Mouse (Mus musculus) neural tube, postnatal 0 days (tissue): ENCODE data around the gene Hnrnpa1. TPM values are rescaled to one million over a fixed set of nuclear protein-coding genes. Genes with fewer than 3 reads are reported as not detected.
A peak's percentile ranks its signal among the peaks of the same experiment; 100 is the strongest.

Source experiments
- microRNA counts: library from miRNA; unstranded; fragments of <30 nt; microRNA quantifications from one replicate; lab custom pipeline; 2015
- microRNA-seq: library from miRNA; unstranded; fragments of <30 nt; microRNA quantifications from one replicate; pipeline ENCODE4, GENCODE M21; 2016
- polyA plus RNA-seq: library from polyadenylated mRNA; unstranded; fragments of >200 nt; fragmentation: Nextera tagmentation; extraction: Ambion mirVana; gene quantifications from 2 replicates; pipeline ENCODE4 v1.2.1, GENCODE M21; 2015

Hnrnpa1 gene
- polyA plus RNA-seq, result 397 and 427 TPM in 2 replicates

DNA sequence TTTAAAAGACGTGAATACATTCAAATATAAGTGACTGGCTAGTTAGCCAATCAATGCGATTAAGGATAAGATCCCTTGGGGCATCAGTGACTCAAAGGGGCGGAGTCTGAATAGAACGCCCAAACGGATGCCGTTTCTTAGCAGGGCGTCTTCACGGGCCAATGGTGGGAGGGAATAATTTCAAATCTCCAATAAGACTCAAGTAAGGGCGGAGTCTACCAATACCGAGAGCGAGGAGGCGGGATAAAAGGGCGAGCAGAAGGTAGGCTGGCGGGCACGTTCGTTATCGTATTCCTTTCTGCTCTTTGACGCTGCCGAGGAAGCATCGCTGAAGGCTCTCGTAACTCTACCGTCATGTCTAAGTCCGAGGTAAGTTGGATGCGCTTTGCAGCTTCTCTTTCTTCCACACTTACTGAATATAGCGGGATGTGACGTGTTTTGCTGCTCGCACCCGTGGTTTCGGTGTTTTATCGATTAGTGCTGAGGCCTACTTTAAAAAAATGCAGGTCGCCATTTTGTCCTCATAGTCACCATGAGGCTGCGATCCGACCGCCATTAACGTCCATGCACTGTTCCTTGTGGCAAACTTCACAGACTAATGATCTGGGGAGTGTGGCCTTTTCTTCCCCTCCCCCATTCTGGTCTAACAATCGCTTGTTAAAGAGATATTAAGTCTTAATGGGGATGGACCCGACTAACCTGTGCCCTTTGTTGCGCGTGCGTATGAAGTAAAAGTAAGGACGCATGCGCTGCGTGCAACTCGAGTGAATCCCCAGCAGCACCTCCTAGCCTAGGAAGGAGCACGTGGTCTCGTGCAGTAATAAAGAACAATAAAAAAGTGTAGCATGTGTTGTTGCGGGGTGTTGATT is at the start of gene Hnrnpa1:
TSS of gene Hnrnpa1 (plus strand) at position 273 of the 869 bp plus-strand sequence.

DNA sequence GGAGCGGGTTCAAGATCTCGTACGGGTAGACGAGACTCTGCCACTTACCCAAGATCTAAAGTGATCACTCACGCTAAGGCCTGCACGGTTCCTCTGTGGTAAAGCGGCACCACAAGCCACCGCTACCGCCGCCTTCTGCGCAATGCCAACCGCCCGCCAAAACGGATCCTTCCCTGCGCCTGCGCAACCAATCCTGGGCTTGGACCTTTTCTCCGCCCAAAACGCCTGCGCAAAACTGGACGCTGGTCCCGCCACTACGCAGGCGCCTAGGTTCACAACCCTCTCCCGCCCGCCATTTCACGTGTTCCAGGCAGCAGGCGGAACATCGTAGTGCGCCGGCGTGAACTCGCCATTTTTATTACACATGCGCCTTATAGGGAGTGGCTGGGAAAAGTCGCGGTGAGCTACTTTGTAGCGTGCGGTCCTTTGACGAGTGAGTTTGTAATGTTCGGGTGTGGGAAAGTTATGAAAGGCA is 510 bp upstream of the Hnrnpa1 start, which contains the start of gene Cbx5:
TSS of gene Cbx5 (minus strand) at position 132 of the 475 bp plus-strand sequence.

DNA sequence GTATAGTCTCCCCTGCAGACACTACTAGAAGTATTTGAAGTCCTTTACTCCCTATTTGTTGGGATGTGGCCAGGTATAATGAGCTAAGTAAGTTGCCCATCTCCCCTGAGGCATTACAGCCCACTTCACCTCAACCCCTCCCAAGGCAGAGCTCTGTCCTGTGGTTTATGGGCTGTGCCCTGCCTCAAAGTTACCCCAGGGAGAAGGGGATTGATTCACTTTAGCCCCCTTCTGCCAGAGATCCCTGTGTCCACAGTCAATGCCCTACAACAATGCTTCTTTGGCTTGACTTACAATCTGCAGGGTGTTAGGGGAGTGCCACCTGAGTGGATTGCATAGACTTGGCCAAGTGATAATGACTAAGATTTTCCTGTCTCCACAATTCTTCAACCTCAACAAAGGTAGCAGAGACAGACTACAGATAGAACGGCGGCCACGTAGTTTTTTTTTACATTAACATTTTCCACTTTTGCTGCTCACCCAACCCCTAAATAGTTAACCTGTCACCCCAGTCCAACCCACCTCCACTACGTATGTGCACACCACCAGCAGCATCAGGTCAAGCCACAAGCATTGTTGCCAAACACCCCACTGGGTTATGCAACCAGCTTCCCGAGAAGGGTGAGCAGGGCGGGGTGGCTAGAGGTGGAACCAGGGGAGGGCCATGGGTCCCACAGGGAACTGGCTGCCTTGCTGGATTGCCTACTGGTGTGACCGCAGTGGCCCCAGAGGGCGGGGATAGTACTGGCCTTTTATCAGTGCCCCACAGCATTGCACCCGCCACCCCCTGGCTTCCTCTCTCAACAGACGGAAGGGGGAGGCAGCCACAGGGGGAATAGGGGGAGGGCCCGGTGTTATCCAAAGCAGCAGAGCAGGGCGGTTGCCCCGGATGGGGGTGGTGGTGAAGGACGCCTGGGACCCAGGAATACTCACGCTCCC is 17.8 kb downstream of the Hnrnpa1 start, which contains the start of gene Nfe2:
TSS of gene Nfe2 (minus strand) at position 614 of the 939 bp plus-strand sequence.

DNA sequence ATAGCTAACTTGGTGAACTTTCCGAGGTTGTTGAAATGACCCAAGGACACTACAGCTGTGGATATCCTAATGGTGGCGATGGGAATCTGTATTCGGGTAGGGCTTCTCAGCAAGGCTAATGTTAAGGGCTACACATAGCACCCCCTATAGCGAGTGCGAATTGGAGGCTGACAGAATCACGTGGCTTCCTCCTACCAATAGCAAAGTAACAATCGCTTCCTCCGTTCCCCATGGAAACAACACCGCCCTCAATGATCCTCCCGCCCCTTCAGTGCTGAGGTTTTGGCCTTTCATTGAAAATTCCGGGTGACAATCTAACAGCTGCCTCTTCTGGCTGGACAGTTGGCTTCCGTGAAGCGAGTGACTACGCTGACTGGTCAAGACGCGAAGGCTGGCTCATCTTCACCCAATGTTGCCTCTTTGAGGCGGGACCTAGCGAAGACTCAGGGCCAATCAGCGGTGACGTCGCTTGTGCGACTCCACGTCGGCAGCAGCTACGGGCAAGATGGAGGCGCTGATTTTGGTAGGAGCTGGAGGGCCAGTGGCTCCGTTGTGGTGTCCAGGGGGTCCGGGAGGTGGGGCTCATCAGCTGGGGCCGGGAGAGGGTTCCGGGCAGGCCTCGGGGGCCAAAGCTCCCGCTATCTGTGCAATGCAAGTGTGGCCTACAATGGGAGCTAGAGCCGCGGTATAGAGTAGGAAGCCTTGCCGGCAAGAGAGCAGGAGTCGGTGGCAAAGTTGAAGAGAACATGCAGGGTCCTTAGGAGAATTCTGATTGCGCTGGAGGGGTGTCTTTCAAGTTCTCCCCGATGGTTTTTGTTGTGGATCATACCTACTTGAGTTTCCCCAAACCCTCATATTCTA is 32.4 kb downstream of the Hnrnpa1 start, which contains the start of gene Copz1:
TSS of gene Copz1 (plus strand) at position 296 of the 861 bp plus-strand sequence.

MicroRNAs encoded within 50 kb of the gene (microRNA counts, 519-probe panel; counts per million panel counts)
- microRNA mmu-miR-148b (lab: Ali Mortazavi, UCI), result 4,953 counts per million, percentile 57 among the panel's probes with 10 or more counts

Small RNAs within 50 kb of the gene (microRNA-seq; reads per million reads assigned to microRNA genes)
- 286 reads per million, percentile 59 among the genes with 10 or more reads in this experiment for gene Mir148b

Other genes starting within 250 kb of the Hnrnpa1 start
- gene Hoxc8, start 249.8 kb upstream of the Hnrnpa1 start, polyA plus RNA-seq, result 27.7 and 63.8 TPM in 2 replicates
- gene Hoxc6, start 242.2 kb upstream of the Hnrnpa1 start, polyA plus RNA-seq, result 12.5 and 22.4 TPM in 2 replicates
- 10.9 and 19.8 TPM in 2 replicates for gene Hoxc4, start 221.5 kb upstream of the Hnrnpa1 start, polyA plus RNA-seq
- gene Smug1, start 73.3 kb upstream of the Hnrnpa1 start, polyA plus RNA-seq, result 9.8 and 10.9 TPM in 2 replicates
- 78.9 and 85.6 TPM in 2 replicates for gene Cbx5, start 616 bp upstream of the Hnrnpa1 start, polyA plus RNA-seq
- 0.43 and 0.88 TPM in 2 replicates for gene Nfe2, start 18.0 kb downstream of the Hnrnpa1 start, polyA plus RNA-seq
- 157 and 169 TPM in 2 replicates for gene Copz1, start 32.3 kb downstream of the Hnrnpa1 start, polyA plus RNA-seq
- gene Gpr84, start 70.2 kb downstream of the Hnrnpa1 start, polyA plus RNA-seq, result 0.65 and 0.93 TPM in 2 replicates
- gene Zfp385a, start 99.7 kb downstream of the Hnrnpa1 start, polyA plus RNA-seq, result 25.7 and 27.6 TPM in 2 replicates
- gene Itga5, start 126.3 kb downstream of the Hnrnpa1 start, polyA plus RNA-seq, result 3.8 and 4.8 TPM in 2 replicates
- 0.32 TPM in 1 of 2 replicates, not detected in the other for gene Gtsf1, start 190.0 kb downstream of the Hnrnpa1 start, polyA plus RNA-seq
- 0.33 and 0.44 TPM in 2 replicates for gene Gtsf2, start 208.0 kb downstream of the Hnrnpa1 start, polyA plus RNA-seq
- 2.1 TPM in 2 replicates for gene Nckap1l, start 213.4 kb downstream of the Hnrnpa1 start, polyA plus RNA-seq